Mouse (Mus musculus) adrenal gland, adult 2 months (tissue): ENCODE results near the gene Arhgef11. TPM values are rescaled to one million over a fixed set of nuclear protein-coding genes. Genes with fewer than 3 reads are reported as not detected.
"Not testable (repeated sequence)": the region's sequence is repeated elsewhere in the genome, so short reads cannot be mapped to it uniquely, and the experiment has no call there.

Experiments used
- DNase-seq: peaks from one replicate; pipeline ENCODE4 v3.0.0; 2021
- long read RNA-seq: library from polyadenylated mRNA; stranded (forward); transcript quantifications from one replicate; pipeline ENCODE4 v2.0.0, GENCODE M21; 2021
- polyA plus RNA-seq: library from polyadenylated mRNA; depleted of rRNA; stranded (reverse); fragments of >200 nt; gene quantifications from 2 replicates; pipeline ENCODE4 v1.2.3, GENCODE M21; 2012; rRNA removed
- total RNA-seq, 2 experiments: library from RNA; stranded (reverse); gene quantifications; 2 replicates each; pipeline ENCODE4 v1.2.3; 2021

Arhgef11 gene
- total RNA-seq (10 to 100 TPM; 38.0 to 40.0 TPM), polyA plus RNA-seq (27.7 and 33.0 TPM in 2 replicates)
- long read RNA-seq, partial matches to known transcripts: 5 of 8 reads
- long read RNA-seq, other reads (novel, unspliced or antisense): 3 of 8 reads

- DNase-seq: peak; percentile 92
Measured at GRCm38 (mm10) chr3:87616957-87617810, at the start of gene Arhgef11. Gene Arhgef11 (plus strand): TSS chr3:87617559.

GRCm38 (mm10) chr3:87568681-87569080 is 48.7 kb upstream of the Arhgef11 start:
- DNase-seq: no peak

- DNase-seq: no peak
Measured at GRCm38 (mm10) chr3:87575766-87576165, 41.6 kb upstream of the Arhgef11 start.

- DNase-seq: no peak
Measured at GRCm38 (mm10) chr3:87582259-87582658, 35.1 kb upstream of the Arhgef11 start.

GRCm38 (mm10) chr3:87593793-87594192 is 23.6 kb upstream of the Arhgef11 start:
- no peak for DNase-seq

- not testable (repeated sequence) for DNase-seq
Measured at GRCm38 (mm10) chr3:87595328-87595727, 22.0 kb upstream of the Arhgef11 start.

GRCm38 (mm10) chr3:87601077-87601476 is 16.3 kb upstream of the Arhgef11 start:
- DNase-seq: not testable (repeated sequence)

GRCm38 (mm10) chr3:87616354-87616753 is 1.0 kb upstream of the Arhgef11 start:
- no peak for DNase-seq

GRCm38 (mm10) chr3:87617811-87618130 is 412 bp downstream of the Arhgef11 start:
- no peak for DNase-seq

GRCm38 (mm10) chr3:87618240-87618639 is 881 bp downstream of the Arhgef11 start:
- peak; percentile 10 for DNase-seq

- DNase-seq: peak; percentile 26
Measured at GRCm38 (mm10) chr3:87618981-87619710, 1.8 kb downstream of the Arhgef11 start.

- no peak for DNase-seq
Measured at GRCm38 (mm10) chr3:87620218-87620891, 3.0 kb downstream of the Arhgef11 start.

GRCm38 (mm10) chr3:87624899-87625298 is 7.5 kb downstream of the Arhgef11 start:
- DNase-seq: no peak

GRCm38 (mm10) chr3:87630899-87631298 is 13.5 kb downstream of the Arhgef11 start:
- no peak for DNase-seq

- no peak for DNase-seq
Measured at GRCm38 (mm10) chr3:87631408-87631807, 14.0 kb downstream of the Arhgef11 start.

GRCm38 (mm10) chr3:87635514-87635913 is 18.2 kb downstream of the Arhgef11 start:
- no peak for DNase-seq

GRCm38 (mm10) chr3:87643453-87643852 is 26.1 kb downstream of the Arhgef11 start:
- DNase-seq: no peak

GRCm38 (mm10) chr3:87646174-87646573 is 28.8 kb downstream of the Arhgef11 start:
- no peak for DNase-seq

- DNase-seq: no peak
Measured at GRCm38 (mm10) chr3:87649063-87649462, 31.7 kb downstream of the Arhgef11 start.

GRCm38 (mm10) chr3:87658348-87658747 is 41.0 kb downstream of the Arhgef11 start:
- no peak for DNase-seq

GRCm38 (mm10) chr3:87659692-87660429 is 42.5 kb downstream of the Arhgef11 start:
- DNase-seq: no peak

GRCm38 (mm10) chr3:87660479-87660878 is 43.1 kb downstream of the Arhgef11 start:
- DNase-seq: no peak
